Mouse (Mus musculus) forebrain, embryonic 12.5 days (tissue): ENCODE measurements at regions not wholly inside any gene's neighbourhood (a gene's known extent, or its start where the extent isn't known, plus 50 kb on each side); places are given as distances from the start of the nearest gene placed in this dataset.

ENCODE experiments used
- ATAC-seq: fragments of 200-750 bp; cut with Nextera tagmentation; 2 replicates; pipeline ENCODE4 v1.8.0; 2017; ENCODE audit warnings: moderate TSS enrichment; ENCODE audit not compliant: low FRiP score
- H3K27ac ChIP-seq: fragments of 300-500 bp; sonication (generic); 2 replicates; pipeline ENCODE4 v1.5.1; 2016; ENCODE audit warnings: mild to moderate bottlenecking
- H3K27me3 ChIP-seq: fragments of 300-500 bp; sonication (generic); 2 replicates; pipeline ENCODE4 v1.6.1; 2016; ENCODE audit warnings: mild to moderate bottlenecking
- H3K36me3 ChIP-seq: fragments of 300-500 bp; sonication (generic); replicated peaks from 2 replicates; pipeline ENCODE4 v1.6.1; 2016; ENCODE audit warnings: mild to moderate bottlenecking
- H3K4me1 ChIP-seq: fragments of 300-500 bp; sonication (generic); 2 replicates; pipeline ENCODE4 v1.6.1; 2016
- H3K4me2 ChIP-seq: fragments of 300-500 bp; sonication (generic); 2 replicates; pipeline ENCODE4 v1.6.1; 2016; ENCODE audit warnings: mild to moderate bottlenecking, moderate library complexity
- H3K4me3 ChIP-seq: fragments of 300-500 bp; sonication (generic); replicated peaks from 2 replicates; pipeline ENCODE4 v1.5.1; 2016; ENCODE audit warnings: mild to moderate bottlenecking
- H3K9ac ChIP-seq: fragments of 300-500 bp; sonication (generic); 2 replicates; pipeline ENCODE4 v1.6.1; 2016; ENCODE audit warnings: mild to moderate bottlenecking
- H3K9me3 ChIP-seq: fragments of 300-500 bp; sonication (generic); 2 replicates; pipeline ENCODE4 v1.6.1; 2016
- WGBS: fragments of 180-500 bp; shearing (Covaris S2); methylation state at CpG from one replicate; pipeline ENCODE4 v1.1.7; 2016; 5-methylcytosine and 5-hydroxymethylcytosine counted together

DNA sequence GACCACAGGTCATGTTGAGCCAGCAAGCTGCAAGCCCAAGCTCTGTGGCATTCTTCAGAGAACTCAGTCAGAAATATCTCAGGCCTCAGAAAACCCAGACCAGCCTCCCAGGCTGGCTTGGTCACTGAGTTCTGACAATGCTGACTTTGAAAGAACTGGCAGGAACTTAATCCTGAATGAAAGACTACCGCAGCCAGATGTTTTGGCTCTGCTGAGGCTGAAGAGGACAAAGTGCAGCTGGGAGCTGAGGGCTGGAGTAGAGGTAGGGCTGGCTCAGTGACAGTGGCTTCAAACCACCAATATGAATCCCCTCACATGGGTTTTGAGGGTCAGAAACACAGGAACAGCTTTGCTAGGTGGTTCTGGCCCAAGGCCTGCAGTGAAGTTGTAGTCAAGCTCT is 505.6 kb upstream of the Adam5 start:
- no peaks in the 10 kb centered on the region for H3K36me3 ChIP-seq
- H3K4me1 ChIP-seq, result peaks cover 5% of the 10 kb centered on the region; the same call in 1 of the 2 replicates
- no peaks in the 10 kb centered on the region for H3K27me3 ChIP-seq
- no peak overlapping the region for H3K4me2 ChIP-seq
- no peaks in the 10 kb centered on the region for H3K9me3 ChIP-seq
- no peak overlapping the region for H3K27ac ChIP-seq
- ATAC-seq, result no peak
- no peak overlapping the region for H3K9ac ChIP-seq
- 5% methylated on average over 1 of the region's 1 CpGs for WGBS
- H3K4me3 ChIP-seq, result no peak overlapping the region

DNA sequence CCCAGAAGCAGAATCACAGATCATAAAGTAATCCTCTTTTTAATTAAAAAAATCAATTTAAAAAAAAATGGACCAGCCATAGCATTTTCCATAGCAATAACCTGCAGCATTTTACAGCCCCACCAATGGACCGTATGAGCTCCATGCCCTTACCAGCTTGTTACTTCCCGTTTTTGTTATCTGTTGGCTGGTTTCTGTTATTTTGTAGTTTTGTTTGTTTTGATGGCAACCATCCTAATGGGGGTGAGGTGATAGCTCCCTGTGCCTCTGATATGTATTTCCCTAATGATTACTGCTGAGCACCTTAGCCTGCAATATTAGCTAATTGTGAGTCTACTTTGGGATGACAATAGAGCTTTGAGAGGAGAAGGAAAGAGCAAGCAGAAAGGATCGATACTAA is 504.1 kb upstream of the Adam5 start:
- Histone ChIP-seq H3K27me3 (no peaks in the 10 kb centered on the region), H3K9ac (no peak overlapping the region), H3K27ac (no peak overlapping the region), H3K4me2 (no peak overlapping the region), H3K4me1 (peaks cover 5% of the 10 kb centered on the region; the same call in 1 of the 2 replicates), H3K36me3 (no peaks in the 10 kb centered on the region), H3K9me3 (no peaks in the 10 kb centered on the region), H3K4me3 (no peak overlapping the region)
- no peak for ATAC-seq
- WGBS, result 76% methylated on average over 3 of the region's 3 CpGs

- H3K36me3 ChIP-seq, result no peaks in the 10 kb centered on the region
- WGBS, result 85% methylated on average over 6 of the region's 6 CpGs
- no peak overlapping the region for H3K4me2 ChIP-seq
- H3K9ac ChIP-seq, result no peak overlapping the region
- no peaks in the 10 kb centered on the region for H3K27me3 ChIP-seq
- H3K27ac ChIP-seq, result no peak overlapping the region
- peaks cover 5% of the 10 kb centered on the region; the same call in 1 of the 2 replicates for H3K4me1 ChIP-seq
- ATAC-seq, result no peak
- H3K9me3 ChIP-seq, result no peaks in the 10 kb centered on the region
- H3K4me3 ChIP-seq, result no peak overlapping the region
Observed at GRCm38 (mm10) chr8:25326930-25327329, 502.8 kb upstream of the Adam5 start.

DNA sequence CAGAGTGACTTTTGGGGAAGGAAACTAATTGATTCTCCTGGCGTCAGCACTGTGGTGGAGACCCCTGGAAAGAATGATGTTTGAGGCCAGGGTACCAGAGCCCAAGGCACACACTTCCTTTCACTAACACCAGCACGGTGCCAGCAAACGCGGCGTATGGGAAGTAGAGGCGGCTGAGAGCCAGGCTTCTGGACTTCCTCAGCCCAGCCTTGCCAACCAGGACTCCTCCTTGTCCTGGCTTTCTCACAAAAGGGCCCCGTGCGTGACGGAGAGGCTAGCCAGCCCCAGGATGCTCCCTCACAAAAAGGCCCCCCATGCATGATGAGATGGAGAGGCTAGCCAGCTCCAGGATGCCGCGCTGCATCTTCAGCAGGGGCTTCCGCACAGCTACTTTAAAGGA is 502.1 kb upstream of the Adam5 start:
- Histone ChIP-seq H3K4me1 (peaks cover 5% of the 10 kb centered on the region; the same call in 1 of the 2 replicates), H3K4me2 (no peak overlapping the region), H3K36me3 (no peaks in the 10 kb centered on the region), H3K27ac (no peak overlapping the region), H3K9ac (no peak overlapping the region), H3K9me3 (no peaks in the 10 kb centered on the region), H3K27me3 (no peaks in the 10 kb centered on the region), H3K4me3 (no peak overlapping the region)
- no peak for ATAC-seq
- WGBS, result 63% methylated on average over 12 of the region's 12 CpGs

- no peak overlapping the region for H3K4me2 ChIP-seq
- 89% methylated on average over 9 of the region's 9 CpGs for WGBS
- H3K36me3 ChIP-seq, result no peaks in the 10 kb centered on the region
Observed at GRCm38 (mm10) chr8:25324731-25325130, 500.6 kb upstream of the Adam5 start.

GRCm38 (mm10) chr8:25323643-25324420 is 499.7 kb upstream of the Adam5 start:
- H3K4me2 ChIP-seq, result no peak overlapping the region
- H3K27me3 ChIP-seq, result no peaks in the 10 kb centered on the region
- H3K9me3 ChIP-seq, result no peaks in the 10 kb centered on the region
- H3K9ac ChIP-seq, result no peak overlapping the region
- ATAC-seq, result no peak
- no peaks in the 10 kb centered on the region for H3K36me3 ChIP-seq
- no peak overlapping the region for H3K27ac ChIP-seq
- no peaks in the 10 kb centered on the region for H3K4me1 ChIP-seq
- no peak overlapping the region for H3K4me3 ChIP-seq
- 55% methylated on average over 19 of the region's 19 CpGs for whole genome bisulfite sequencing

More at GRCm38 (mm10) chr8:25324731-25325130, 500.6 kb upstream of the Adam5 start:
- no peak overlapping the region for H3K9ac ChIP-seq
- no peaks in the 10 kb centered on the region for H3K27me3 ChIP-seq
- peaks cover 5% of the 10 kb centered on the region; the same call in 1 of the 2 replicates for H3K4me1 ChIP-seq
- no peak overlapping the region for H3K4me3 ChIP-seq
- no peaks in the 10 kb centered on the region for H3K9me3 ChIP-seq
- ATAC-seq, result no peak
- H3K27ac ChIP-seq, result no peak overlapping the region

GRCm38 (mm10) chr8:25316383-25316782 is 492.2 kb upstream of the Adam5 start:
- H3K27ac ChIP-seq, result no peak overlapping the region
- H3K9ac ChIP-seq, result no peak overlapping the region
- ATAC-seq, result no peak
- no peak overlapping the region for H3K4me2 ChIP-seq
- no peaks in the 10 kb centered on the region for H3K36me3 ChIP-seq
- H3K9me3 ChIP-seq, result no peaks in the 10 kb centered on the region
- no peak overlapping the region for H3K4me3 ChIP-seq
- 82% methylated on average over 4 of the region's 4 CpGs for WGBS
- H3K27me3 ChIP-seq, result no peaks in the 10 kb centered on the region
- H3K4me1 ChIP-seq, result 0 out of 2 replicates have a peak, but pooled peaks cover 6% of the 10 kb centered on the region

GRCm38 (mm10) chr8:25311811-25312533 is 487.8 kb upstream of the Adam5 start:
- Histone ChIP-seq H3K4me2 (no peak overlapping the region), H3K4me3 (no peak overlapping the region), H3K27ac (no peak overlapping the region), H3K36me3 (no peaks in the 10 kb centered on the region), H3K9ac (no peak overlapping the region), H3K27me3 (no peaks in the 10 kb centered on the region), H3K4me1 (peaks cover 10% of the 10 kb centered on the region; the same call in 1 of the 2 replicates), H3K9me3 (no peaks in the 10 kb centered on the region)
- WGBS, result 41% methylated on average over 12 of the region's 12 CpGs
- no peak for ATAC-seq

GRCm38 (mm10) chr8:25307956-25308355 is 483.8 kb upstream of the Adam5 start:
- H3K4me3 ChIP-seq, result no peak overlapping the region
- no peak for ATAC-seq
- no peak overlapping the region for H3K4me2 ChIP-seq
- H3K27ac ChIP-seq, result no peak overlapping the region
- peaks cover 14% of the 10 kb centered on the region; the same call in 1 of the 2 replicates for H3K4me1 ChIP-seq
- H3K9me3 ChIP-seq, result no peaks in the 10 kb centered on the region
- 88% methylated on average over 4 of the region's 4 CpGs for WGBS
- no peaks in the 10 kb centered on the region for H3K36me3 ChIP-seq
- no peak overlapping the region for H3K9ac ChIP-seq
- no peaks in the 10 kb centered on the region for H3K27me3 ChIP-seq

GRCm38 (mm10) chr8:25307511-25307910 is 483.3 kb upstream of the Adam5 start:
- no peak overlapping the region for H3K27ac ChIP-seq
- H3K9ac ChIP-seq, result no peak overlapping the region
- H3K4me3 ChIP-seq, result no peak overlapping the region
- no peaks in the 10 kb centered on the region for H3K9me3 ChIP-seq
- H3K36me3 ChIP-seq, result no peaks in the 10 kb centered on the region
- peaks cover 14% of the 10 kb centered on the region; the same call in 1 of the 2 replicates for H3K4me1 ChIP-seq
- no peaks in the 10 kb centered on the region for H3K27me3 ChIP-seq
- no peak overlapping the region for H3K4me2 ChIP-seq
- ATAC-seq, result no peak
- 94% methylated on average over 11 of the region's 11 CpGs for WGBS

- Histone ChIP-seq H3K36me3 (no peaks in the 10 kb centered on the region), H3K9ac (no peak overlapping the region), H3K27me3 (no peaks in the 10 kb centered on the region), H3K4me1 (peaks cover 10% of the 10 kb centered on the region; the same call in 1 of the 2 replicates), H3K9me3 (no peaks in the 10 kb centered on the region), H3K4me2 (no peak overlapping the region), H3K27ac (no peak overlapping the region), H3K4me3 (no peak overlapping the region)
- ATAC-seq, result no peak
- 71% methylated on average over 15 of the region's 15 CpGs for WGBS
Observed at GRCm38 (mm10) chr8:25306769-25307491, 482.8 kb upstream of the Adam5 start.
